Mouse (Mus musculus) E14TG2a.4 (cell line): Measurements from ENCODE around the gene Surf4.

Experiments used
- CTCF ChIP-seq: conservative IDR thresholded peaks from 2 replicates; pipeline ENCODE4 v1.5.1; 2014; ENCODE audit warnings: low read length
- NANOG ChIP-seq: IDR thresholded peaks from 2 replicates; pipeline ENCODE4 v1.6.1; 2014; ENCODE audit warnings: borderline replicate concordance, low read length, mixed read lengths
- POU5F1 ChIP-seq: IDR thresholded peaks from 2 replicates; pipeline ENCODE4 v1.6.1; 2014; ENCODE audit warnings: low read length, borderline replicate concordance

DNA sequence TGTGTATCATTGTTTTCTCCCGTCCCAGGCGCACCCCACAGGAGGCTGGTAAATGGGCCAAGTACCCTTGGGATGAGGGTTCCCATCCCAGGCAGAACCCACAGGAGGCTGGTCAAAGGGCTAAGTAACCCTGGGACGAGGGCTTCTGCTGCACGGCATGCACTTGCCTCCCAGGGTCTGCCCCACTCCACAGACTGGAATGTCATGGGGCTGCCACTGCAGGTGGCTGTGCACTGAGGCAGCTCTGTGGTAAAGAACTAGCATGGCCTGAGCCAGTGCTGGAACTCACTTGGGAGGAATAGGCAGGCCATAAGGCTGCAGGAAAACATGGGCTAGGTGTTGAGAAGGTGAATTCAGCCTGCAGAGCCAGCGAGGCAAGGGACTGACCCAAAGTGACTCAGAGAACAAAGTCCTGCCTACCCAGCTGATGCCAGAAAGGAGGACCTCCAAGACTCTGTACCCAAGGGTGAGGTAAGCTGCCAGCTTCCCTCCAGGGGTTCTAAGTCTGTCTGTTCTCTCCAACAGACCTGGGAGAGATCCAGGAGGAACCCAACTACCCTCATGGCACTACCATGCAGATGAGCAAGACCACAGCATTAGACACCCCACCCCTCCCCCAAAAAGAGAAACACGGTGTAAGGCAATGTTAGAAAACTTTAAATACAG lies 13.4 kb downstream of the Surf4 start:
- no peak for TF ChIP-seq CTCF
- no peak for TF ChIP-seq NANOG
- TF ChIP-seq POU5F1, result no peak
